Mouse (Mus musculus): Measurements from ENCODE around the gene Cldn34b2.
"Not testable (repeated sequence)": the region's sequence is repeated elsewhere in the genome, so short reads cannot be mapped to it uniquely, and the experiment has no call there.

Gene Cldn34b2

GRCm38 (mm10) chrX:155128312-155128711, at the start of gene Cldn34b2:
TSS of gene Cldn34b2 (minus strand) at chrX:155128412.
- DNase-seq (ENCODE audit: low spot score) = not testable (repeated sequence)

GRCm38 (mm10) chrX:155177640-155178039, 49.4 kb upstream of the Cldn34b2 start:
- no peak for DNase-seq (ENCODE audit: low spot score)

GRCm38 (mm10) chrX:155177230-155177629, 49.0 kb upstream of the Cldn34b2 start:
- DNase-seq (ENCODE audit: low spot score) = no peak

GRCm38 (mm10) chrX:155175568-155175967, 47.4 kb upstream of the Cldn34b2 start:
- no peak for DNase-seq (ENCODE audit: low spot score)

- no peak for DNase-seq (ENCODE audit: low spot score)
Observed at GRCm38 (mm10) chrX:155172310-155172709, 44.1 kb upstream of the Cldn34b2 start.

GRCm38 (mm10) chrX:155171754-155172153, 43.5 kb upstream of the Cldn34b2 start:
- DNase-seq (ENCODE audit: low spot score) = no peak

- no peak for DNase-seq (ENCODE audit: low spot score)
Observed at GRCm38 (mm10) chrX:155169886-155170285, 41.7 kb upstream of the Cldn34b2 start.

GRCm38 (mm10) chrX:155167667-155168066, 39.5 kb upstream of the Cldn34b2 start:
- DNase-seq (ENCODE audit: low spot score) = no peak

GRCm38 (mm10) chrX:155166313-155166712, 38.1 kb upstream of the Cldn34b2 start:
- no peak for DNase-seq (ENCODE audit: low spot score)

GRCm38 (mm10) chrX:155163553-155163952, 35.3 kb upstream of the Cldn34b2 start:
- no peak for DNase-seq (ENCODE audit: low spot score)

- DNase-seq (ENCODE audit: low spot score) = no peak
Observed at GRCm38 (mm10) chrX:155151868-155152267, 23.7 kb upstream of the Cldn34b2 start.

GRCm38 (mm10) chrX:155144718-155145117, 16.5 kb upstream of the Cldn34b2 start:
- peak; percentile 30 for DNase-seq (ENCODE audit: low spot score)

- DNase-seq (ENCODE audit: low spot score) = peak; percentile 10
Observed at GRCm38 (mm10) chrX:155098024-155098423, 30.2 kb downstream of the Cldn34b2 start.

GRCm38 (mm10) chrX:155093566-155093965, 34.6 kb downstream of the Cldn34b2 start, which contains the start of gene Magea2:
TSS of gene Magea2 (minus strand) at chrX:155093666.
- not testable (repeated sequence) for DNase-seq (ENCODE audit: low spot score)

- not testable (repeated sequence) for DNase-seq (ENCODE audit: low spot score)
Observed at GRCm38 (mm10) chrX:155089693-155090092, 38.5 kb downstream of the Cldn34b2 start, which contains the start of gene Magea1. TSS of gene Magea1 (minus strand) at chrX:155089793.
